Mouse (Mus musculus) erythroblast, embryonic 14.5 days (primary cell): ENCODE measurements around the gene Spata1.

ENCODE experiments used
- GATA1 ChIP-seq: IDR thresholded peaks from 2 replicates; pipeline ENCODE4 v1.6.1; 2012; ENCODE audit warnings: low read length, inconsistent platforms, mixed read lengths
- TAL1 ChIP-seq: IDR thresholded peaks from 3 replicates; pipeline ENCODE4 v1.6.1; 2012; ENCODE audit warnings: low read length, inconsistent platforms, mixed read lengths

- no peak for TF ChIP-seq TAL1
- TF ChIP-seq GATA1 = no peak
Measured at GRCm38 (mm10) chr3:146469226-146469625, 30.3 kb downstream of the Spata1 start.
